Mouse (Mus musculus): ENCODE measurements around the gene Pacrg. TPM values are rescaled to one million over a fixed set of nuclear protein-coding genes. Genes with fewer than 3 reads are reported as not detected.

Gene Pacrg
- total and polyA plus RNA-seq, 3 experiments: not detected

DNA sequence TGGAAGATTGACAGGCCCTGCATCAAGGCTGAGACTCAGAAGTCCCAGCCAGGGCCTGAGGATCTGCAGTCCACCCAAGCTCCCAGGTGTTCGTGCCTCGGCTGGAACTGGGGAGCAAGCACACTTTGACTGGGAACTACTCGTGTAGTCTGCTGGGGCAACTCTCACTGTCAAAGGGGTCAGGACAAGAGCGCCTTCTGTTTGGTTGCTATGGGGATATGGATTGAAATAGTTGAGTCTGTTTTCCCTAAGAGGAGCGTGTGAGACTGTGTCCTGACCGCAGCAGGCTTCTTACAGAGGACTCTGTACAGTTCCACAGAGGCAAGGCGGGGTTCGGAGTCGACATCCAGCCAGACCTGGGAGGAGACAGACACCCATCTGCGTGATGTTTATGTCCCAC lies 440.4 kb downstream of the Pacrg start:
- no peaks in the 10 kb centered on the region for H3K36me3 ChIP-seq (ENCODE audit: control insufficient read depth in 1 of 2, insufficient read depth in 2 of 2, low read length in 2 of 2)
- no peaks in the 10 kb centered on the region for H3K4me1 ChIP-seq (ENCODE audit: control insufficient read depth in 1 of 2, insufficient read depth in 2 of 2, low read length in 2 of 2)
- no peak for DNase-seq (ENCODE audit: low read depth, low spot score)
- no peaks in the 10 kb centered on the region for H3K79me2 ChIP-seq (ENCODE audit: control insufficient read depth, insufficient read depth, low read length, poor library complexity)
- H3K9me3 ChIP-seq (replicated peaks; ENCODE audit: insufficient read depth, low read length): no peaks in the 10 kb centered on the region
- H3K27me3 ChIP-seq (ENCODE audit: control insufficient read depth in 1 of 2, insufficient read depth in 2 of 2, low read length in 2 of 2): no peaks in the 10 kb centered on the region
- H3K27ac ChIP-seq (ENCODE audit: control insufficient read depth, low read depth, low read length): no peak overlapping the region
- no peak overlapping the region for H3K9ac ChIP-seq (ENCODE audit: control insufficient read depth, low read depth, low read length, poor library complexity, severe bottlenecking)
- H3K4me3 ChIP-seq (ENCODE audit: control insufficient read depth in 1 of 2, insufficient read depth in 1 of 2, low read depth in 2 of 2, low read length in 2 of 2): no peak overlapping the region
- TF ChIP-seq MAFK (IDR thresholded peaks at IDR 0.05; ENCODE audit: borderline replicate concordance, low read depth, low read length) (no peak), MXI1 (IDR thresholded peaks at IDR 0.05; ENCODE audit: low read depth, low read length) (no peak), GATA1 (IDR thresholded peaks at IDR 0.05; ENCODE audit: low read depth, low read length) (no peak), NELFE (IDR thresholded peaks at IDR 0.05; ENCODE audit: low read depth, low read length) (no peak), ZNF384 (IDR thresholded peaks at IDR 0.05; ENCODE audit: low read depth, low read length) (no peak), BHLHE40 (IDR thresholded peaks at IDR 0.05; ENCODE audit: borderline replicate concordance, low read depth, low read length) (no peak), MEF2A (IDR thresholded peaks at IDR 0.05; ENCODE audit: extremely low read depth, insufficient replicate concordance, low read depth, low read length, poor library complexity, severe bottlenecking) (no peak)

DNA sequence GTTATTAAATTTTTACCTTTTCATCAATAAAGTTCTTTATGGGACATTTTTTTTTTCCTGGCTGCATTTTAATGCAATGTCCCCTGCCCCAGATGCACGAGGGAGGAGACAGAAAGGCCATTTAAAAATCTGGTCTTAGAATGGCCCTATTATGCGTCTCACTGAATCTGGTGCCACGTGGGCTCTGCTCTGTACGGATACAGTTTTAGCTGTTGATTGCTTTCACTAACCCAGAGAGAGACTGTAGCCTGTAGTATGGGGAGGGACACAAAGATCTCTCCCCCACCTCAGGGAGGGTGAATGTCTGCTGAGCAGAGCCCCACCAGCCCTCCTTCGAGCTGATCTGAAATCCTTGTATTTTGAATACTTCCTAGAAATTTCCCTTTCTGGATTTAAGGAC lies 441.2 kb downstream of the Pacrg start:
- DNase-seq (ENCODE audit: low read depth, low spot score): no peak
- H3K36me3 ChIP-seq (ENCODE audit: control insufficient read depth in 1 of 2, insufficient read depth in 2 of 2, low read length in 2 of 2): no peaks in the 10 kb centered on the region
- H3K27me3 ChIP-seq (ENCODE audit: control insufficient read depth in 1 of 2, insufficient read depth in 2 of 2, low read length in 2 of 2): no peaks in the 10 kb centered on the region
- no peak overlapping the region for H3K27ac ChIP-seq (ENCODE audit: control insufficient read depth, low read depth, low read length)
- H3K4me1 ChIP-seq (ENCODE audit: control insufficient read depth in 1 of 2, insufficient read depth in 2 of 2, low read length in 2 of 2): no peaks in the 10 kb centered on the region
- H3K79me2 ChIP-seq (ENCODE audit: control insufficient read depth, insufficient read depth, low read length, poor library complexity): no peaks in the 10 kb centered on the region
- H3K4me3 ChIP-seq (ENCODE audit: control insufficient read depth in 1 of 2, insufficient read depth in 1 of 2, low read depth in 2 of 2, low read length in 2 of 2): no peak overlapping the region
- no peaks in the 10 kb centered on the region for H3K9me3 ChIP-seq (replicated peaks; ENCODE audit: insufficient read depth, low read length)
- H3K9ac ChIP-seq (ENCODE audit: control insufficient read depth, low read depth, low read length, poor library complexity, severe bottlenecking): no peak overlapping the region
- TF ChIP-seq SMC3 (IDR thresholded peaks at IDR 0.05; ENCODE audit: low read depth, low read length) (no peak), UBTF (IDR thresholded peaks at IDR 0.05; ENCODE audit: borderline replicate concordance, insufficient read depth, low read depth, low read length) (no peak), USF2 (IDR thresholded peaks at IDR 0.05; ENCODE audit: borderline replicate concordance in 1 of 2, insufficient read depth in 1 of 2, low read depth in 1 of 2, low read length in 2 of 2) (no peak), TCF12 (IDR thresholded peaks at IDR 0.05; ENCODE audit: low read depth, low read length) (no peak), RAD21 (IDR thresholded peaks at IDR 0.05; ENCODE audit: low read depth, low read length) (no peak), ZNF384 (IDR thresholded peaks at IDR 0.05; ENCODE audit: low read depth, low read length) (no peak), ELF1 (IDR thresholded peaks at IDR 0.05; ENCODE audit: low read depth, low read length) (no peak), TBP (IDR thresholded peaks at IDR 0.05; ENCODE audit: low read depth, low read length) (no peak), BHLHE40 (IDR thresholded peaks at IDR 0.05; ENCODE audit: borderline replicate concordance, low read depth, low read length) (no peak), CHD1 (IDR thresholded peaks at IDR 0.05; ENCODE audit: low read depth, low read length) (no peak), MYC (IDR thresholded peaks at IDR 0.05; ENCODE audit: low read depth, low read length) (no peak), RCOR1 (IDR thresholded peaks at IDR 0.05; ENCODE audit: low read depth, low read length) (no peak), MAX (IDR thresholded peaks at IDR 0.05; ENCODE audit: low read length) (no peak), MYB (IDR thresholded peaks at IDR 0.05; ENCODE audit: low read depth, low read length) (no peak), KAT2A (conservative IDR thresholded peaks at IDR 0.05; ENCODE audit: low read depth, low read length) (no peak), HCFC1 (IDR thresholded peaks at IDR 0.05; ENCODE audit: low read depth, low read length) (no peak), POLR2A (IDR thresholded peaks at IDR 0.05; ENCODE audit: control insufficient read depth in 1 of 2, insufficient read depth in 1 of 2, low read depth in 1 of 2, low read length in 2 of 2, poor library complexity in 1 of 2) (no peak), E2F4 (IDR thresholded peaks at IDR 0.05; ENCODE audit: borderline replicate concordance, low read depth, low read length) (no peak), USF1 (IDR thresholded peaks at IDR 0.05; ENCODE audit: low read depth, low read length) (no peak), ZKSCAN1 (IDR thresholded peaks at IDR 0.05; ENCODE audit: low read depth, low read length) (no peak)

Measured in MEL (cell line).